Mouse (Mus musculus): ENCODE measurements at regions not wholly inside any gene's neighbourhood (a gene's known extent, or its start where the extent isn't known, plus 50 kb on each side); places are given as distances from the start of the nearest gene placed in this dataset.

DNA sequence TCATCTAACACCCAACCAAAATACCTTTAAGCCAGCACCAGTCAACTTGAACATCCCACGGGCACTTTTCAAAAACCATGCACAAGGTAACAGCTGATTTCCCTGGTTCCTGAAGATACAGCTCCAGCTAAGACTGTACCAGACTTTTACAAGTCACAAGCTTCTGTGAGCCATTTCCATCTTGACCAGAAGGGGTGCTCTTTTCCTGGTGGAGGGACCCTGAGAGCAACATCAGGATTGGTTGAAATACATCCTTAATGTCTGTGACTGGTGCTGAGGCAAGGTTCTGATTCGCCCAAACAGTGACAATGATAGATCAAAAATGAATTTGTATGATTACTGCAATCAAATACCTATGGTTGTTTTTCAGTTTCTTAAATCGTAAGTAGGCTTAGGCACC, 71.0 kb upstream of the Sptlc3 start:
- no peaks in the 10 kb centered on the region for H3K27me3 ChIP-seq (ENCODE audit: control insufficient read depth in 1 of 2, insufficient read depth in 2 of 2, low read length in 2 of 2)
- DNase-seq (ENCODE audit: low read depth, low spot score) = no peak
- TF ChIP-seq USF1 (IDR thresholded peaks at IDR 0.05; ENCODE audit: low read depth, low read length) (no peak), ZNF384 (IDR thresholded peaks at IDR 0.05; ENCODE audit: low read depth, low read length) (no peak), MAFK (IDR thresholded peaks at IDR 0.05; ENCODE audit: borderline replicate concordance, low read depth, low read length) (no peak), NELFE (IDR thresholded peaks at IDR 0.05; ENCODE audit: low read depth, low read length) (no peak), POLR2AphosphoS2 (IDR thresholded peaks at IDR 0.05; ENCODE audit: low read length) (no peak), CHD1 (IDR thresholded peaks at IDR 0.05; ENCODE audit: low read depth, low read length) (no peak), ZKSCAN1 (IDR thresholded peaks at IDR 0.05; ENCODE audit: low read depth, low read length) (no peak), MYB (IDR thresholded peaks at IDR 0.05; ENCODE audit: low read depth, low read length) (no peak), ETS1 (IDR thresholded peaks at IDR 0.05; ENCODE audit: low read depth, low read length) (no peak), E2F4 (IDR thresholded peaks at IDR 0.05; ENCODE audit: borderline replicate concordance, low read depth, low read length) (no peak)

GRCm38 (mm10) chr2:139423413-139423812, 70.3 kb upstream of the Sptlc3 start:
- no peaks in the 10 kb centered on the region for H3K4me1 ChIP-seq (ENCODE audit: control insufficient read depth in 1 of 2, insufficient read depth in 2 of 2, low read length in 2 of 2)
- H3K79me2 ChIP-seq (ENCODE audit: control insufficient read depth, insufficient read depth, low read length, poor library complexity) = no peaks in the 10 kb centered on the region
- H3K36me3 ChIP-seq (ENCODE audit: control insufficient read depth in 1 of 2, insufficient read depth in 2 of 2, low read length in 2 of 2) = no peaks in the 10 kb centered on the region
- H3K9ac ChIP-seq (ENCODE audit: control insufficient read depth, low read depth, low read length, poor library complexity, severe bottlenecking) = no peak overlapping the region
- no peak for DNase-seq (ENCODE audit: low read depth, low spot score)
- H3K27ac ChIP-seq (ENCODE audit: control insufficient read depth, low read depth, low read length) = no peak overlapping the region
- no peaks in the 10 kb centered on the region for H3K27me3 ChIP-seq (ENCODE audit: control insufficient read depth in 1 of 2, insufficient read depth in 2 of 2, low read length in 2 of 2)
- H3K9me3 ChIP-seq (replicated peaks; ENCODE audit: insufficient read depth, low read length) = no peaks in the 10 kb centered on the region
- TF ChIP-seq MXI1 (IDR thresholded peaks at IDR 0.05; ENCODE audit: low read depth, low read length) (no peak), ZNF384 (IDR thresholded peaks at IDR 0.05; ENCODE audit: low read depth, low read length) (no peak), MEF2A (IDR thresholded peaks at IDR 0.05; ENCODE audit: extremely low read depth, insufficient replicate concordance, low read depth, low read length, poor library complexity, severe bottlenecking) (no peak), TBP (IDR thresholded peaks at IDR 0.05; ENCODE audit: low read depth, low read length) (no peak), HCFC1 (IDR thresholded peaks at IDR 0.05; ENCODE audit: low read depth, low read length) (no peak), NRF1 (IDR thresholded peaks at IDR 0.05; ENCODE audit: insufficient read depth, low read depth, low read length, poor library complexity, severe bottlenecking) (no peak), ETS1 (IDR thresholded peaks at IDR 0.05; ENCODE audit: low read depth, low read length) (no peak), SMC3 (IDR thresholded peaks at IDR 0.05; ENCODE audit: low read depth, low read length) (no peak), GATA1 (IDR thresholded peaks at IDR 0.05; ENCODE audit: low read depth, low read length) (no peak)
- H3K4me3 ChIP-seq (ENCODE audit: control insufficient read depth in 1 of 2, insufficient read depth in 1 of 2, low read depth in 2 of 2, low read length in 2 of 2) = no peak overlapping the region

More for the DNA sequence above, 71.0 kb upstream of the Sptlc3 start:
- Histone ChIP-seq H3K9ac (ENCODE audit: control insufficient read depth, low read depth, low read length, poor library complexity, severe bottlenecking) (no peak overlapping the region), H3K4me1 (ENCODE audit: control insufficient read depth in 1 of 2, insufficient read depth in 2 of 2, low read length in 2 of 2) (no peaks in the 10 kb centered on the region), H3K79me2 (ENCODE audit: control insufficient read depth, insufficient read depth, low read length, poor library complexity) (no peaks in the 10 kb centered on the region), H3K4me3 (ENCODE audit: control insufficient read depth in 1 of 2, insufficient read depth in 1 of 2, low read depth in 2 of 2, low read length in 2 of 2) (no peak overlapping the region), H3K27ac (ENCODE audit: control insufficient read depth, low read depth, low read length) (no peak overlapping the region), H3K9me3 (replicated peaks; ENCODE audit: insufficient read depth, low read length) (no peaks in the 10 kb centered on the region), H3K36me3 (ENCODE audit: control insufficient read depth in 1 of 2, insufficient read depth in 2 of 2, low read length in 2 of 2) (no peaks in the 10 kb centered on the region)
